ENCODE assay signal across 8 mouse cellular contexts in genomic region chr4:119492933-119493327, GRCm38 (mm10). TPM values are rescaled to one million over a fixed set of nuclear protein-coding genes. Genes with fewer than 3 reads are reported as not detected.
DNase-seq lines count a peak whose midpoint lies in the region; ATAC-seq and TF ChIP-seq lines count a peak whose summit lies in the region.

No protein-coding gene starts in this region.

- H3K9ac ChIP-seq in CH12.LX (ENCODE audit: insufficient read depth, low read depth) = peak overlapping the region; percentile 34; the same call in 1 of the 2 replicates
- peak overlapping the region; percentile 80 for H3K9ac ChIP-seq in forebrain, embryonic 16.5 days (replicated peaks; ENCODE audit: low read depth, low read length)
- no peak overlapping the region for H3K9ac ChIP-seq in liver, embryonic 15.5 days

- peak overlapping the region; percentile 57 for H3K4me2 ChIP-seq in CH12.LX (ENCODE audit: insufficient read depth, low read depth, poor library complexity, severe bottlenecking)
- peak overlapping the region; percentile 88 for H3K4me2 ChIP-seq in forebrain, embryonic 16.5 days (ENCODE audit: low read length)
- peak overlapping the region; percentile 68 for H3K4me2 ChIP-seq in liver, embryonic 15.5 days

- TF ChIP-seq EP300 in CH12.LX (IDR thresholded peaks at IDR 0.05; ENCODE audit: low read length) = no peak

- peak overlapping the region; percentile 83; the same call in 1 of the 2 replicates for H3K27ac ChIP-seq in heart, embryonic 10.5 days
- H3K27ac ChIP-seq in CH12.LX (ENCODE audit: insufficient read depth, low read depth) = no peak overlapping the region
- H3K27ac ChIP-seq in forebrain, embryonic 16.5 days (ENCODE audit: low read length) = peak overlapping the region; percentile 58; the same call in 1 of the 2 replicates
- H3K27ac ChIP-seq in liver, embryonic 15.5 days (replicated peaks) = no peak overlapping the region

- H3K4me1 ChIP-seq in heart, embryonic 10.5 days = peaks cover 7% of the 10 kb centered on the region
- peaks cover 4 to 11% of the 10 kb centered on the region in 2 experiments; a peak in 3 of 4 replicates for H3K4me1 ChIP-seq in CH12.LX (ENCODE audit: control insufficient read depth in 1 of 2, insufficient read depth in 2 of 2)
- peaks cover 16% of the 10 kb centered on the region for H3K4me1 ChIP-seq in forebrain, embryonic 16.5 days (replicated peaks; ENCODE audit: control insufficient read depth, insufficient read depth, low read length)
- no peaks in the 10 kb centered on the region for H3K4me1 ChIP-seq in liver, embryonic 15.5 days (replicated peaks)

- no peak for TF ChIP-seq CTCF in CH12.LX (conservative IDR thresholded peaks at IDR 0.05 in 1 of 2, IDR thresholded peaks at IDR 0.05 in 1 of 2; ENCODE audit: low read depth in 2 of 2, low read length in 2 of 2)

- no peak for TF ChIP-seq POLR2A in CH12.LX (IDR thresholded peaks at IDR 0.05; ENCODE audit: low read depth, low read length)

- peak overlapping the region; percentile 79 for H3K4me3 ChIP-seq in heart, embryonic 10.5 days
- H3K4me3 ChIP-seq in CH12.LX (replicated peaks in 1 of 3; ENCODE audit: low read depth in 2 of 3, low read length in 2 of 3, poor library complexity in 1 of 3) = peak overlapping the region in 2 of 3 experiments; percentile 59 to 77
- H3K4me3 ChIP-seq in forebrain, embryonic 16.5 days (replicated peaks; ENCODE audit: low read length) = peak overlapping the region; percentile 74
- H3K4me3 ChIP-seq in liver, embryonic 15.5 days (replicated peaks) = peak overlapping the region; percentile 44; the same call in 1 of the 2 replicates

- H3K9me3 ChIP-seq in heart, embryonic 10.5 days = no peaks in the 10 kb centered on the region
- H3K9me3 ChIP-seq in CH12.LX (replicated peaks; ENCODE audit: low read length) = peaks cover 3% of the 10 kb centered on the region
- no peaks in the 10 kb centered on the region for H3K9me3 ChIP-seq in forebrain, embryonic 16.5 days (ENCODE audit: control insufficient read depth, low read length)
- no peaks in the 10 kb centered on the region for H3K9me3 ChIP-seq in liver, embryonic 15.5 days (replicated peaks)

- H3K36me3 ChIP-seq in heart, embryonic 10.5 days = no peaks in the 10 kb centered on the region
- H3K36me3 ChIP-seq in CH12.LX (replicated peaks in 1 of 2; ENCODE audit: control insufficient read depth in 1 of 2, insufficient read depth in 1 of 2, low read length in 1 of 2) = no peaks in the 10 kb centered on the region
- H3K36me3 ChIP-seq in forebrain, embryonic 16.5 days (ENCODE audit: control insufficient read depth, insufficient read depth) = no peaks in the 10 kb centered on the region
- no peaks in the 10 kb centered on the region for H3K36me3 ChIP-seq in liver, embryonic 15.5 days (replicated peaks)

- H3K79me2 ChIP-seq in CH12.LX (replicated peaks; ENCODE audit: control insufficient read depth, extremely low read depth, insufficient read depth, poor library complexity, severe bottlenecking) = no peaks in the 10 kb centered on the region

- dilution Hi-C loops in CH12.LX (cut with MboI; ENCODE audit: extremely low pct_ligation_motif_present, extremely low pct_unique_long_range_greater_than_20kb, low sequenced_read_pairs) = no loop called here

- in situ Hi-C loops in CH12.LX (cut with MboI; ENCODE audit: low pct_ligation_motif_present, low pct_unique_long_range_greater_than_20kb, low sequenced_read_pairs) = no loop called here

- ATAC-seq in forebrain, embryonic 16.5 days = peak; percentile 21; the same call in 1 of the 2 replicates
- ATAC-seq in liver, embryonic 15.5 days (ENCODE audit: insufficient read depth) = no peak

- 32% methylated on average over 10 of the region's 10 CpGs for WGBS in heart, embryonic 10.5 days
- WGBS in forebrain, embryonic 16.5 days = 36% methylated on average over 10 of the region's 10 CpGs
- WGBS in liver, embryonic 15.5 days (ENCODE audit: insufficient replicate concordance) = 25% methylated on average over 10 of the region's 10 CpGs

- peaks cover 38% of the 10 kb centered on the region for H3K27me3 ChIP-seq in heart, embryonic 10.5 days (ENCODE audit: insufficient read depth, poor library complexity, severe bottlenecking)
- H3K27me3 ChIP-seq in CH12.LX (replicated peaks) = peaks cover 9% of the 10 kb centered on the region
- no peaks in the 10 kb centered on the region; the same call in 1 of the 2 replicates for H3K27me3 ChIP-seq in forebrain, embryonic 16.5 days (replicated peaks; ENCODE audit: control insufficient read depth, insufficient read depth, low read length)
- peaks cover 51% of the 10 kb centered on the region for H3K27me3 ChIP-seq in liver, embryonic 15.5 days

- DNase-seq in heart, embryonic 10.5 days (ENCODE audit: low spot score) = no peak
- no peak for DNase-seq in heart, adult 11 months
- DNase-seq in CH12.LX (ENCODE audit: extremely low read depth) (no peak), MN1 (ENCODE audit: low spot score) (no peak)
- DNase-seq in retina, postnatal 1 day = no peak
- DNase-seq in left cerebral cortex, adult 9 months (ENCODE audit: low spot score in 2 of 2) = no peak

- no peak for TF ChIP-seq RAD21 in CH12.LX (IDR thresholded peaks at IDR 0.05; ENCODE audit: low read depth, low read length)

TF ChIP-seq in CH12.LX, 34 proteins besides CTCF, POLR2A, EP300 and RAD21:
- TF ChIP-seq PAX5 (IDR thresholded peaks at IDR 0.05; ENCODE audit: low read length) (no peak), MYC (IDR thresholded peaks at IDR 0.05; ENCODE audit: low read depth, low read length) (no peak), MAZ (IDR thresholded peaks at IDR 0.05; ENCODE audit: low read depth, low read length) (no peak), HCFC1 (IDR thresholded peaks at IDR 0.05; ENCODE audit: low read depth, low read length) (no peak), KAT2A (IDR thresholded peaks at IDR 0.05; ENCODE audit: insufficient replicate concordance, low read length) (no peak), USF1 (IDR thresholded peaks at IDR 0.05; ENCODE audit: low read depth, low read length) (no peak), UBTF (IDR thresholded peaks at IDR 0.05; ENCODE audit: low read depth, low read length) (no peak), ELF1 (IDR thresholded peaks at IDR 0.05; ENCODE audit: low read depth, low read length) (no peak), ZMIZ1 (IDR thresholded peaks at IDR 0.05; ENCODE audit: low read depth, low read length) (no peak), IRF4 (IDR thresholded peaks at IDR 0.05; ENCODE audit: low read depth, low read length) (no peak), SMC3 (IDR thresholded peaks at IDR 0.05; ENCODE audit: low read depth, low read length) (no peak), SIN3A (IDR thresholded peaks at IDR 0.05; ENCODE audit: low read length) (no peak)

RNA-seq across cellular contexts. Expression of gene Rimkla, which starts 0.5 kb away (rescaled TPM):
- polyA plus RNA-seq in heart, embryonic 10.5 days (2016; fragmentation: Nextera tagmentation; extraction: Ambion mirVana) = 4.4 and 8.2 TPM in 2 replicates
- 0.59 and 1.2 TPM in 2 replicates for total RNA-seq in CH12.LX (2012; rRNA removed)
- 0.34 and 0.48 TPM in 2 replicates for total RNA-seq in CH12.LX (2014; rRNA removed)
- 0.70 and 0.84 TPM in 2 replicates for polyA plus RNA-seq in CH12.LX (2012; ENCODE audit: insufficient read length, low read depth)
- polyA plus RNA-seq in forebrain, embryonic 16.5 days (2015; fragmentation: Nextera tagmentation; extraction: Ambion mirVana) = 22.9 and 23.3 TPM in 2 replicates
- polyA plus RNA-seq in liver, embryonic 15.5 days (2015; fragmentation: Nextera tagmentation; extraction: Ambion mirVana) = not detected in 2 replicates

RNA-seq across cellular contexts. Expression of gene Foxj3, which starts 43.9 kb away (rescaled TPM):
- 22.0 and 28.4 TPM in 2 replicates for polyA plus RNA-seq in heart, embryonic 10.5 days (2016; fragmentation: Nextera tagmentation; extraction: Ambion mirVana)
- total RNA-seq in CH12.LX (2012; rRNA removed) = 13.4 and 14.5 TPM in 2 replicates
- 12.9 and 15.3 TPM in 2 replicates for total RNA-seq in CH12.LX (2014; rRNA removed)
- polyA plus RNA-seq in CH12.LX (2012; ENCODE audit: insufficient read length, low read depth) = 29.3 and 33.9 TPM in 2 replicates
- 39.0 and 41.4 TPM in 2 replicates for polyA plus RNA-seq in forebrain, embryonic 16.5 days (2015; fragmentation: Nextera tagmentation; extraction: Ambion mirVana)
- 4.9 and 5.6 TPM in 2 replicates for polyA plus RNA-seq in liver, embryonic 15.5 days (2015; fragmentation: Nextera tagmentation; extraction: Ambion mirVana)

RNA-seq across cellular contexts. Expression of gene Frg2f1, which starts 46.4 kb away (rescaled TPM):
- 3.2 and 4.6 TPM in 2 replicates for polyA plus RNA-seq in heart, embryonic 10.5 days (2016; fragmentation: Nextera tagmentation; extraction: Ambion mirVana)
- total RNA-seq in CH12.LX (2012; rRNA removed) = 3.1 and 3.9 TPM in 2 replicates
- 3.5 TPM in 2 replicates for total RNA-seq in CH12.LX (2014; rRNA removed)
- polyA plus RNA-seq in CH12.LX (2012; ENCODE audit: insufficient read length, low read depth) = 3.1 and 4.4 TPM in 2 replicates
- 5.3 and 8.6 TPM in 2 replicates for polyA plus RNA-seq in forebrain, embryonic 16.5 days (2015; fragmentation: Nextera tagmentation; extraction: Ambion mirVana)
- 1.3 and 1.4 TPM in 2 replicates for polyA plus RNA-seq in liver, embryonic 15.5 days (2015; fragmentation: Nextera tagmentation; extraction: Ambion mirVana)

Comparison
In these comparisons a context has a peak if more than half of its experiments do, and no peak if none do; other contexts are left out.
1. H3K27ac ChIP-seq: peak in heart, embryonic 10.5 days (single experiment) and forebrain, embryonic 16.5 days (single experiment); none in CH12.LX (single experiment) and liver, embryonic 15.5 days (single experiment).
2. Peak in every context shown above with its lines, with median percentiles within 50 percentile points of each other: H3K4me3 ChIP-seq and H3K4me2 ChIP-seq.